Mouse (Mus musculus): ENCODE measurements around the gene Gm7534.

DNA sequence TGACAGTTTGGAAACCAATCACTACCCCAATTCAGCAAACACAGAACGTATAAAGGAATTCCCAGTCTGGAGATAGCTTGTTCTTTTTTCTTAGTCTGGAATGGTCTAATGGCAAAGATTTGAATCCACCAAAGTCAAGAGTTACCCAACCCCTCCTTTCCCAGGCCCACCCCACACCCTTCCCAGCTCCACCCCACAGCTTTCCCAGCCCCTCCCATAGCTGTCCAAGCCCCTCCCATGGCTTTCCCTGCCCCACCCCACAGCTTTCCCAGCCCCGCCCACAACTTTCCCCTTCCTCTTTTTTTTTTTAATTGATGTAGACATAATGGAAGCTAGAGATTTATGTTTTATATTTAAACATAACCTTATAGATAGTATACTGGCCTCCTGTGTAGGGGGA, 3.4 kb downstream of the Gm7534 start:
- TF ChIP-seq POLR2A (IDR thresholded peaks at IDR 0.05; ENCODE audit: borderline replicate concordance, extremely low read depth, low read depth, low read length) (no peak), CTCF (IDR thresholded peaks at IDR 0.05; ENCODE audit: insufficient read depth, low read length) (no peak)

All from lung, adult 2 months (tissue).